Mouse (Mus musculus) adrenal gland, adult 18-20 months (tissue): Measurements from ENCODE around the gene 4930556J24Rik. TPM values are rescaled to one million over a fixed set of nuclear protein-coding genes. Genes with fewer than 3 reads are reported as not detected.

ENCODE experiments used
- DNase-seq, 2 experiments: peaks; one replicate each; pipeline ENCODE4 v3.0.0; 2021 to 2022; ENCODE audit warnings: low spot score in 2 of 2
- total RNA-seq, 2 experiments: library from RNA; stranded (reverse); gene quantifications; 1 replicate in 1 of 2; 2 replicates in 1 of 2; pipeline ENCODE4 v1.2.3; 2021

The 4930556J24Rik gene
- total RNA-seq, 2 experiments from 2014 or later = not detected

GRCm38 (mm10) chr11:3894406-3895281, 81.9 kb downstream of the 4930556J24Rik start, which contains the start of the genes 4921536K21Rik and Dusp18:
4921536K21Rik (minus strand) TSS chr11:3895098.
Dusp18 (plus strand) TSS chr11:3895240.
- peak; percentile 88 to 91 for DNase-seq

- DNase-seq = no peak
Measured at GRCm38 (mm10) chr11:3893970-3894369, 82.6 kb downstream of the 4930556J24Rik start.

Other genes starting within 250 kb of the 4930556J24Rik start
- gene Osbp2, start 112.9 kb downstream of the 4930556J24Rik start, total RNA-seq = 1 to 10 TPM; 2.9 to 6.6 TPM
- under 1 TPM; 0.53 to 0.74 TPM for gene 4921536K21Rik, start 81.7 kb downstream of the 4930556J24Rik start, total RNA-seq
- 1 to 10 TPM; 3.5 to 5.2 TPM for gene Dusp18, start 81.5 kb downstream of the 4930556J24Rik start, total RNA-seq
- 1 to 10 TPM; 4.2 to 8.5 TPM for gene Slc35e4, start 62.1 kb downstream of the 4930556J24Rik start, total RNA-seq
- 100 to 1,000 TPM; 113 to 133 TPM for gene Tcn2, start 44.6 kb downstream of the 4930556J24Rik start, total RNA-seq
- gene Pes1, start 12.8 kb downstream of the 4930556J24Rik start, total RNA-seq = 10 to 100 TPM; 52.4 to 55.6 TPM
- gene Gal3st1, start 6.9 kb upstream of the 4930556J24Rik start, total RNA-seq = not detected
- gene Sec14l4, start 54.7 kb upstream of the 4930556J24Rik start, total RNA-seq = 1 to 10 TPM; 5.6 to 6.5 TPM
- not detected for gene Sec14l3, start 88.1 kb upstream of the 4930556J24Rik start, total RNA-seq
- gene Mtfp1, start 118.7 kb upstream of the 4930556J24Rik start, total RNA-seq = 10 to 100 TPM; 23.5 to 30.9 TPM
- 1 to 10 TPM; 1.5 to 1.7 TPM for gene Sec14l2, start 146.6 kb upstream of the 4930556J24Rik start, total RNA-seq
- 10 to 100 TPM; 22.7 to 23.7 TPM for gene Rnf215, start 158.4 kb upstream of the 4930556J24Rik start, total RNA-seq
- gene Ccdc157, start 183.5 kb upstream of the 4930556J24Rik start, total RNA-seq = 10 to 100 TPM; 10.8 to 12.5 TPM
- 10 to 100 TPM; 50.3 to 59.9 TPM for gene Sf3a1, start 183.6 kb upstream of the 4930556J24Rik start, total RNA-seq
- gene Tbc1d10a, start 210.0 kb upstream of the 4930556J24Rik start, total RNA-seq = 10 to 100 TPM; 14.8 to 23.3 TPM
- 1 to 10 TPM; 3.0 to 5.1 TPM for gene Castor1, start 241.4 kb upstream of the 4930556J24Rik start, total RNA-seq